ENCODE assay signal across 20 mouse cellular contexts in the genomic region with DNA sequence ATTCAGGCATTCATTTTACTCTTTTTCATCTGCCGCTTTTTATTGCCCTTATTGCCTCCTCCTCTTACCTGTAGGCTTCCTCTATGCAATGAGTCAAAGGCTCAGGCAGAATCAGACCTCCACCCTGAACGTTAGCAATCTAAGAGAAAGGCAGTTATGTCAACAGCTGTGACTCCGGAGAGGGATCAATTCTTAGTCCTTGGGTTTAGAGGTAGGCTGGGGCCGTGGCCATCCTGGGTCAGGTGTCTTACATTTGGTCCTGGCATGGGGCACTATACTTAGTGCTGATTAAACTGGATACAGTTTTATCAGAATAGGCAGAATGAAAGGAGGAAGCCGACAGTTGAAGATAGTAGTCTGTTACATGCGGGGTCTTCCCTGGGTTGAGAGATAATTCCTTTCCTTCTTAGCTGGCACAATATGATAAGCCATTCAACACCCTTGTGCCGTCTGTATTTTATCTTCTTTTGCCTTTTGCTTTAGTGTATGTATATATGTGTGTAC. TPM values are rescaled to one million over a fixed set of nuclear protein-coding genes. Genes with fewer than 3 reads are reported as not detected.
DNase-seq lines count a peak whose midpoint lies in the region; ATAC-seq and TF ChIP-seq lines count a peak whose summit lies in the region.
"Had no signal": no experiment of that assay in that cellular context is flagged by ENCODE, and none has a peak within 500 bp of the region (broad histone marks: within the 10 kb centered on the region; RNA-seq: fewer than 3 reads in every experiment).

No protein-coding gene starts in this region.

- WGBS in intestine, postnatal 0 days: 39% methylated on average over 7 of the region's 7 CpGs
- 39% methylated on average over 7 of the region's 7 CpGs for WGBS in liver, postnatal 0 days (ENCODE audit: insufficient replicate concordance)

- no peak overlapping the region for H3K4me2 ChIP-seq in intestine, postnatal 0 days (replicated peaks; ENCODE audit: low read depth)
- peak overlapping the region; percentile 49 for H3K4me2 ChIP-seq in liver, postnatal 0 days (ENCODE audit: low read depth, low read length)
- H3K4me2 ChIP-seq: heart, embryonic 13.5 days; midbrain, embryonic 15.5 days; neural tube, embryonic 12.5 days had no signal

- H3K9ac ChIP-seq in intestine, postnatal 0 days (ENCODE audit: low read depth, low read length): no peak overlapping the region
- no peak overlapping the region for H3K9ac ChIP-seq in liver, postnatal 0 days (replicated peaks)
- H3K9ac ChIP-seq: heart, embryonic 13.5 days; midbrain, embryonic 15.5 days; neural tube, embryonic 12.5 days had no signal

- no peak overlapping the region for H3K27ac ChIP-seq in intestine, postnatal 0 days (ENCODE audit: low read depth, low read length)
- H3K27ac ChIP-seq in liver, postnatal 0 days (ENCODE audit: low read depth): peak overlapping the region; percentile 72
- H3K27ac ChIP-seq: heart, embryonic 13.5 days; hindbrain, embryonic 10.5 days; macrophage; midbrain, embryonic 15.5 days; neural tube, embryonic 12.5 days had no signal

- no peaks in the 10 kb centered on the region for H3K27me3 ChIP-seq in intestine, postnatal 0 days (replicated peaks; ENCODE audit: control insufficient read depth, insufficient read depth, low read length)
- no peaks in the 10 kb centered on the region for H3K27me3 ChIP-seq in liver, postnatal 0 days (ENCODE audit: insufficient read depth, low read length)
- H3K27me3 ChIP-seq: CH12.LX; heart, embryonic 13.5 days; midbrain, embryonic 15.5 days; neural tube, embryonic 12.5 days; Patski had no signal

- no peaks in the 10 kb centered on the region for H3K4me1 ChIP-seq in intestine, postnatal 0 days (replicated peaks; ENCODE audit: control insufficient read depth, insufficient read depth, low read length)
- H3K4me1 ChIP-seq in liver, postnatal 0 days (ENCODE audit: insufficient read depth): 0 out of 2 replicates have a peak, but pooled peaks cover 3% of the 10 kb centered on the region
- H3K4me1 ChIP-seq: hindbrain, embryonic 10.5 days; midbrain, embryonic 15.5 days; neural tube, embryonic 12.5 days had no signal

- no peak for TF ChIP-seq CTCF in intestine, postnatal 0 days (IDR thresholded peaks at IDR 0.05; ENCODE audit: low read depth)
- no peak for TF ChIP-seq CTCF in liver, postnatal 0 days (IDR thresholded peaks at IDR 0.05; ENCODE audit: low read depth)

- peak; percentile 100 for TF ChIP-seq EP300 in liver, postnatal 0 days (IDR thresholded peaks at IDR 0.05; ENCODE audit: low read depth)

- H3K9me3 ChIP-seq in intestine, postnatal 0 days (ENCODE audit: control insufficient read depth): 0 out of 2 replicates have a peak, but pooled peaks cover 2% of the 10 kb centered on the region
- H3K9me3 ChIP-seq in liver, postnatal 0 days (ENCODE audit: low read length): peaks cover 10% of the 10 kb centered on the region
- H3K9me3 ChIP-seq: midbrain, embryonic 15.5 days; neural tube, embryonic 12.5 days had no signal

- DNase-seq in MEL-GATA-1-ER (ENCODE audit: extremely low read depth, low read depth): peak; percentile 90
- peak; percentile 62 for DNase-seq in c-Kit-positive CD71-positive TER-119-negative erythroid progenitor cells, embryonic 14.5 days (ENCODE audit: low read depth)
- no peak for DNase-seq in liver, postnatal 0 days
- DNase-seq in natural killer cell, adult 2 months (ENCODE audit: low spot score in 2 of 2): no peak
- no peak for DNase-seq in retina, embryonic 14.5 days (ENCODE audit: low spot score)
- no peak for DNase-seq in frontal cortex, postnatal 14 days (ENCODE audit: low spot score in 2 of 2)
- DNase-seq: cerebellum, adult 9-10 months; gastrocnemius, postnatal 25 days; kidney, adult 18-20 months; kidney, postnatal 25 days; lung, adult 18-20 months; right cerebral cortex, postnatal 25 days had no signal

- H3K36me3 ChIP-seq in intestine, postnatal 0 days (ENCODE audit: control insufficient read depth, insufficient read depth): no peaks in the 10 kb centered on the region
- no peaks in the 10 kb centered on the region for H3K36me3 ChIP-seq in liver, postnatal 0 days (replicated peaks; ENCODE audit: insufficient read depth, low read length)
- H3K36me3 ChIP-seq: heart, embryonic 13.5 days; hindbrain, embryonic 10.5 days; midbrain, embryonic 15.5 days; neural tube, embryonic 12.5 days had no signal

- H3K4me3 ChIP-seq in intestine, postnatal 0 days (ENCODE audit: low read depth, low read length): no peak overlapping the region
- H3K4me3 ChIP-seq in liver, postnatal 0 days (ENCODE audit: low read depth, low read length): peak overlapping the region; percentile 7; the same call in 1 of the 2 replicates
- H3K4me3 ChIP-seq: heart, embryonic 13.5 days; hindbrain, embryonic 10.5 days; midbrain, embryonic 15.5 days; neural tube, embryonic 12.5 days had no signal

- ATAC-seq in intestine, postnatal 0 days: peak; percentile 41; the same call in 1 of the 2 replicates
- ATAC-seq in liver, postnatal 0 days: peak; percentile 97
- ATAC-seq: midbrain, embryonic 15.5 days; Patski had no signal

RNA-seq across cellular contexts. Expression of gene Bcas2, which starts 24.9 kb away (rescaled TPM):
- polyA plus RNA-seq in intestine, postnatal 0 days (2015; fragmentation: Nextera tagmentation; extraction: Ambion mirVana): 88.7 and 93.5 TPM in 2 replicates
- 71.7 and 73.7 TPM in 2 replicates for polyA plus RNA-seq in liver, postnatal 0 days (2015; fragmentation: Nextera tagmentation; extraction: Ambion mirVana)

Comparison
In these comparisons a context has a peak if more than half of its experiments do, and no peak if none do; other contexts are left out.
1. DNase-seq: peak in MEL-GATA-1-ER (single experiment) and c-Kit-positive CD71-positive TER-119-negative erythroid progenitor cells, embryonic 14.5 days (single experiment); none in liver, postnatal 0 days (single experiment), natural killer cell, adult 2 months (0 of 2), retina, embryonic 14.5 days (single experiment) and frontal cortex, postnatal 14 days (0 of 2).